Mouse (Mus musculus) megakaryocyte, adult 5-6 weeks (primary cell): ENCODE measurements at regions not wholly inside any gene's neighbourhood (a gene's known extent, or its start where the extent isn't known, plus 50 kb on each side); places are given as distances from the start of the nearest gene placed in this dataset.

Experiments used
- ATAC-seq: 2 replicates; pipeline ENCODE4 v1.8.0; 2016; ENCODE audit warnings: mild to moderate bottlenecking, inconsistent platforms; ENCODE audit not compliant: poor library complexity, severe bottlenecking

GRCm38 (mm10) chr10:19192221-19192620, 164.1 kb upstream of the Olig3 start:
- ATAC-seq: no peak

GRCm38 (mm10) chr10:19188082-19188742, 168.1 kb upstream of the Olig3 start:
- ATAC-seq: no peak

- no peak for ATAC-seq
Measured at GRCm38 (mm10) chr10:19187716-19188081, 168.6 kb upstream of the Olig3 start.

GRCm38 (mm10) chr10:19187084-19187615, 169.2 kb upstream of the Olig3 start:
- ATAC-seq: peak; percentile 54

- peak; percentile 87 for ATAC-seq
Measured at GRCm38 (mm10) chr10:19185790-19186581, 170.3 kb upstream of the Olig3 start.

- no peak for ATAC-seq
Measured at GRCm38 (mm10) chr10:19184886-19185285, 169.4 kb upstream of the Tnfaip3 start.

GRCm38 (mm10) chr10:19177895-19178294, 162.4 kb upstream of the Tnfaip3 start:
- ATAC-seq: no peak

GRCm38 (mm10) chr10:19177414-19177813, 162.0 kb upstream of the Tnfaip3 start:
- no peak for ATAC-seq

DNA sequence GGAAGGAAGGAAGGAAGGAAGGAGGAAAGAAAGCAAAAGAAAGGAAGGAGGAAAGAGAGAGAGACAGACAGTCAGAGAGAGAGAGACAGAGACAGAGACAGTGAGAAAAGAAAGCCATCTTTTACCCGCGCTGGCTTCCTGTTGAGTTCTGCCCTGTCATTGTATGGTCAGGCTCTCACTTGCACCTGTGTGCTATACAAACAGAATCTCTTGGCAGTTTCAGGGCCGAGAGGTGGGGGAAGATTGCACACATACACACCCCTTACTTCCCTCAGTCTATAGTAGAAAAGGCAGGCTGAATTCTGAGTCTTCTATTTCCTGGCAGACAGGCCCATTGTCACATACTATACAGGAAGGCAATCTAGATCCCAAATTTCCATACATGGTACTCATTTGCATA, 160.8 kb upstream of the Tnfaip3 start:
- ATAC-seq: no peak

- ATAC-seq: 0 out of 2 replicates have a peak, but pooled peaks have one; percentile 20
Measured at GRCm38 (mm10) chr10:19171834-19172233, 156.4 kb upstream of the Tnfaip3 start.

DNA sequence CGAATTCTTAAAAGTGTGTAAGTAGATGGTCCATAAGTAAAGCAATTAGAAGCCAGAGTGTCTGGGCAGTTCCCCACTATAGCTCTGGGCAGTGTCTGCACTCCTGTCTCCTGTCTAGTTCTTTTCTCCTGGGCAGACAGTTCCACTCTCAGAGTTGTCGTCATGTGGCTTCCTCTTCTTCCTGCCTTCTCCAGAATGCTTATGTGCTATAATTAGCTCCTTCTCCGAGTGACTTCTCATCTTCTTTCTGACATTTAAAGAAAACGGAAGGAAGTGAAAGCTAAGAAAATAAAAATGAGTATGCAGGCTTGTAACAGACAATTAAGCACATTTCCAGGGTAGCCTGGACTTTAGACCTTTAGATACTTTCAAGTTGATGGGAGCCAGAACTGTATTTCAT, 155.1 kb upstream of the Tnfaip3 start:
- ATAC-seq: peak; percentile 76

GRCm38 (mm10) chr10:19169272-19169671, 153.8 kb upstream of the Tnfaip3 start:
- ATAC-seq: no peak

GRCm38 (mm10) chr10:19168362-19168761, 152.9 kb upstream of the Tnfaip3 start:
- no peak for ATAC-seq

GRCm38 (mm10) chr10:19167641-19168271, 152.3 kb upstream of the Tnfaip3 start:
- ATAC-seq: peak; percentile 49

DNA sequence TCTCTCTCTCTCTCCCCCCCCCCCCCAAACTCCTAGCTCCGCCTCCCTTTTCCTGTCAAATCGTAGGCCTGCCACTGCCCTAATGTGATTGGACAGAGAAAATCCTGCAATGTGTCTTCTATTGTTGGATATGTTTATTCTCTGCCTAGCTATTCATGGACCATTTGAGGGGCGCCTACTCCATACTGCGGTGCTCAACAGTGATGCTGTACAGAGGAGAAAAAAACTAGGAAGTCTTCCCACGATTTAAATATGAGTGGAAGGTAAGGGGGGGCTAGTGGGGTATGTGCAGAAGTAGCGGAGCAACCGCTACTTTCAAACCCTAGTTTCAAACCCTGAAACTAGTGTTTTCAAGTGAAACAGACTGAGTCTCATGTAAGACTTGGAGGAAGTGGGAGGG, 151.6 kb upstream of the Tnfaip3 start:
- no peak for ATAC-seq

DNA sequence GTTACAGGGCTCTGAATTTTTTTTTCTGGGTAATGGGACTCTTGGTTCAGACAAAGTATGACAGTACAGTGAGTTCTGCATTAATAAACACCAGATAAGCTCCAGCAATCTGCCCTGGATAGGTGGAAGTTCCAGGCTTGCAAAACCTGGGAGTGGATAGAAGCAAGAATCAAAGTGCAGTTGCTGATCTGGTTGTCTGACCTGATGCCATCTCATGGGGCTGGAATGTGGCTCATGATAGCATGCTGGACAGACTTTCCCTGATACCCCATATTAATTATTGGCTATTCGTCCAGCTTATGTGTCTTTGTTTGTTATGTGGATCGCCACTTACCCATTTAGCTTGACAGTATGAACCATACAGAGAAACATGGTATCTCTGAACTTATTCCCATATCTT, 146.6 kb upstream of the Tnfaip3 start:
- ATAC-seq: no peak

DNA sequence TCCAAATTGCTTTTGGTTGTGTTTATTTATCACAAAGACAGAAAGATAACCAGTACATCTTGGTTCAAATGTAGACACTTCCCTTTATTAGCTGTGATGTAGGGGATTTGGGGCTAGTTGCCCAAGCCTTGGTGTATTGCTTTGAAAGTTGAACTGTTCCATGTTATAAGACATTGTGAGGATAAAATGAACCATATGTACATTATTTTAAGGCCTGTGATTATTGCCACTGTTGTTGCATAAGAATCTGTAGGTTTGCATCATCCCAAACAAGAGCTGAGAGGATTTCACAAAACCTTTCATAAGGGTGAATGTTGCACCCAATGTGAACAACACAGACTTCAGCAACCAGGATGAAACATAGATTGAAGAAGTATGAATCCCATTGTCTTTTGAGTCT, 145.7 kb upstream of the Tnfaip3 start:
- no peak for ATAC-seq

DNA sequence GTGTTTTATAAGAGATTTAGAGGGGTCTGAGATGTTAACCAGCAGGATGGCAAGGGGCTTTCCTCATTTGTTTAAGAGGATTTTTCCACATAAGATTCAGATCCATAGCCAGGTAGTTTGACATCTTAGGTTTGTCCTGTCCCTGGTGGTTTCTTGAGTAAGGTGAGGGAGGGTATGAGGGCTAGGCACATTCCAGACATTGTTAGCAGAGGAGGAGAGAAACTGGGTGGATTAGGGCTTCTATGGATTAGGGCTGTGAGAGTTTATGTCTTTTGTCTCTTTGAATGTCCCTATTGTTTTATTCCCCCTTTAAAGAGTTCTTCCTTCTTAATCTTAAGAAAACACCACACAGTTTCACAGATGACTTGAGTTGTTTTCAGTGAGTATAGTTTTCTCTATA, 138.6 kb upstream of the Tnfaip3 start:
- ATAC-seq: no peak

GRCm38 (mm10) chr10:19152773-19153172, 137.3 kb upstream of the Tnfaip3 start:
- ATAC-seq: no peak

GRCm38 (mm10) chr10:19150766-19151165, 135.3 kb upstream of the Tnfaip3 start:
- no peak for ATAC-seq

GRCm38 (mm10) chr10:19150005-19150404, 134.5 kb upstream of the Tnfaip3 start:
- ATAC-seq: no peak
